Mouse (Mus musculus) forebrain, embryonic 15.5 days (tissue): Measurements from ENCODE around the gene Gpr55. TPM values are rescaled to one million over a fixed set of nuclear protein-coding genes. Genes with fewer than 3 reads are reported as not detected.
"Not testable (repeated sequence)": the region's sequence is repeated elsewhere in the genome, so short reads cannot be mapped to it uniquely, and the experiment has no call there.

Experiments used
- ATAC-seq: fragments of 200-750 bp; cut with Nextera tagmentation; replicated peaks from 2 replicates; pipeline ENCODE4 v1.8.0; 2017; ENCODE audit warnings: mild to moderate bottlenecking, moderate TSS enrichment, moderate library complexity
- H3K27ac ChIP-seq: fragments of 300-500 bp; sonication (generic); replicated peaks from 2 replicates; pipeline ENCODE4 v1.5.1; 2015; ENCODE audit warnings: mild to moderate bottlenecking, inconsistent platforms
- H3K27me3 ChIP-seq: fragments of 300-500 bp; sonication (generic); 2 replicates; pipeline ENCODE4 v1.6.1; 2015; ENCODE audit warnings: inconsistent platforms
- H3K36me3 ChIP-seq: fragments of 300-500 bp; sonication (generic); 2 replicates; pipeline ENCODE4 v1.6.1; 2015; ENCODE audit warnings: mild to moderate bottlenecking, inconsistent platforms
- H3K4me1 ChIP-seq: fragments of 300-500 bp; sonication (generic); 2 replicates; pipeline ENCODE4 v1.6.1; 2015; ENCODE audit warnings: inconsistent platforms
- H3K4me2 ChIP-seq: fragments of 300-500 bp; sonication (generic); replicated peaks from 2 replicates; pipeline ENCODE4 v1.6.1; 2015; ENCODE audit warnings: mild to moderate bottlenecking, inconsistent platforms
- H3K4me3 ChIP-seq: fragments of 300-500 bp; sonication (generic); 2 replicates; pipeline ENCODE4 v1.5.1; 2015; ENCODE audit warnings: mild to moderate bottlenecking, inconsistent platforms
- H3K9ac ChIP-seq: fragments of 300-500 bp; sonication (generic); replicated peaks from 2 replicates; pipeline ENCODE4 v1.6.1; 2015; ENCODE audit warnings: mild to moderate bottlenecking, inconsistent platforms
- H3K9me3 ChIP-seq: fragments of 300-500 bp; sonication (generic); 2 replicates; pipeline ENCODE4 v1.6.1; 2016; ENCODE audit warnings: inconsistent platforms
- WGBS: fragments of 180-500 bp; shearing (Covaris S2); methylation state at CpG from one replicate; pipeline ENCODE4 v1.1.7; 2015; ENCODE audit warnings: mixed read lengths; 5-methylcytosine and 5-hydroxymethylcytosine counted together
- polyA plus RNA-seq: library from polyadenylated mRNA; unstranded; fragments of >200 nt; fragmentation: Nextera tagmentation; extraction: Ambion mirVana; gene quantifications from 2 replicates; pipeline ENCODE4 v1.2.1, GENCODE M21; 2015

The Gpr55 gene
- 0.15 and 0.17 TPM in 2 replicates for polyA plus RNA-seq

GRCm38 (mm10) chr1:85960873-85961272, at the start of gene Gpr55:
Gpr55 (minus strand) TSS chr1:85961007.
- no peaks in the 10 kb centered on the region for H3K36me3 ChIP-seq
- WGBS = 88% methylated on average over 5 of the region's 5 CpGs
- ATAC-seq = no peak
- H3K4me2 ChIP-seq = no peak within 1 kb of the TSS
- H3K9me3 ChIP-seq = no peaks in the 10 kb centered on the region
- no peaks in the 10 kb centered on the region for H3K27me3 ChIP-seq
- H3K27ac ChIP-seq = no peak within 1 kb of the TSS
- no peak within 1 kb of the TSS for H3K9ac ChIP-seq
- no peaks in the 10 kb centered on the region for H3K4me1 ChIP-seq
- H3K4me3 ChIP-seq = no peak within 1 kb of the TSS

GRCm38 (mm10) chr1:86007778-86008177, 47.0 kb upstream of the Gpr55 start:
- Histone ChIP-seq H3K4me3 (no peak overlapping the region), H3K9me3 (no peaks in the 10 kb centered on the region), H3K27me3 (no peaks in the 10 kb centered on the region), H3K4me1 (peaks cover 7% of the 10 kb centered on the region; the same call in 1 of the 2 replicates), H3K9ac (no peak overlapping the region), H3K27ac (no peak overlapping the region), H3K36me3 (no peaks in the 10 kb centered on the region), H3K4me2 (0 out of 2 replicates have a peak overlapping the region, but pooled peaks have one; percentile 6)
- peak; percentile 87 for ATAC-seq
- WGBS = 1% methylated on average over 7 of the region's 7 CpGs

GRCm38 (mm10) chr1:86006040-86006439, 45.2 kb upstream of the Gpr55 start:
- ATAC-seq = no peak
- whole genome bisulfite sequencing = 86% methylated on average over 6 of the region's 6 CpGs
- H3K4me3 ChIP-seq = no peak overlapping the region
- H3K9ac ChIP-seq = no peak overlapping the region
- no peaks in the 10 kb centered on the region for H3K9me3 ChIP-seq
- H3K36me3 ChIP-seq = no peaks in the 10 kb centered on the region
- no peaks in the 10 kb centered on the region for H3K27me3 ChIP-seq
- no peak overlapping the region for H3K4me2 ChIP-seq
- H3K27ac ChIP-seq = no peak overlapping the region
- peaks cover 7% of the 10 kb centered on the region; the same call in 1 of the 2 replicates for H3K4me1 ChIP-seq

GRCm38 (mm10) chr1:86005540-86005939, 44.7 kb upstream of the Gpr55 start:
- no peak overlapping the region for H3K27ac ChIP-seq
- no peak overlapping the region for H3K9ac ChIP-seq
- H3K4me1 ChIP-seq = peaks cover 7% of the 10 kb centered on the region; the same call in 1 of the 2 replicates
- H3K4me3 ChIP-seq = no peak overlapping the region
- H3K9me3 ChIP-seq = no peaks in the 10 kb centered on the region
- no peaks in the 10 kb centered on the region for H3K36me3 ChIP-seq
- H3K27me3 ChIP-seq = no peaks in the 10 kb centered on the region
- WGBS = 89% methylated on average over 10 of the region's 10 CpGs
- ATAC-seq = no peak
- H3K4me2 ChIP-seq = no peak overlapping the region

- no peak overlapping the region for H3K4me2 ChIP-seq
- 84% methylated on average over 18 of the region's 18 CpGs for WGBS
- no peak overlapping the region for H3K9ac ChIP-seq
- H3K9me3 ChIP-seq = no peaks in the 10 kb centered on the region
- no peak overlapping the region for H3K4me3 ChIP-seq
- no peak for ATAC-seq
- H3K27ac ChIP-seq = no peak overlapping the region
- H3K36me3 ChIP-seq = no peaks in the 10 kb centered on the region
- no peaks in the 10 kb centered on the region for H3K27me3 ChIP-seq
- H3K4me1 ChIP-seq = no peaks in the 10 kb centered on the region
Measured at GRCm38 (mm10) chr1:85999853-86000570, 39.2 kb upstream of the Gpr55 start.

- no peak overlapping the region for H3K9ac ChIP-seq
- no peak overlapping the region for H3K4me3 ChIP-seq
- 83% methylated on average over 4 of the region's 4 CpGs for WGBS
- no peaks in the 10 kb centered on the region for H3K4me1 ChIP-seq
- no peak for ATAC-seq
- H3K27me3 ChIP-seq = no peaks in the 10 kb centered on the region
- no peaks in the 10 kb centered on the region for H3K36me3 ChIP-seq
- H3K9me3 ChIP-seq = no peaks in the 10 kb centered on the region
- no peak overlapping the region for H3K27ac ChIP-seq
- H3K4me2 ChIP-seq = no peak overlapping the region
Measured at GRCm38 (mm10) chr1:85998012-85998411, 37.2 kb upstream of the Gpr55 start.

GRCm38 (mm10) chr1:85997221-85997620, 36.4 kb upstream of the Gpr55 start:
- H3K9ac ChIP-seq = no peak overlapping the region
- WGBS = 100% methylated on average over 1 of the region's 1 CpGs
- no peak for ATAC-seq

GRCm38 (mm10) chr1:85993541-85993940, 32.7 kb upstream of the Gpr55 start:
- Histone ChIP-seq H3K36me3 (no peaks in the 10 kb centered on the region), H3K4me3 (no peak overlapping the region), H3K9ac (no peak overlapping the region), H3K9me3 (no peaks in the 10 kb centered on the region), H3K4me1 (no peaks in the 10 kb centered on the region), H3K4me2 (no peak overlapping the region), H3K27me3 (no peaks in the 10 kb centered on the region), H3K27ac (no peak overlapping the region)
- ATAC-seq = no peak
- 81% methylated on average over 4 of the region's 4 CpGs for WGBS

More at GRCm38 (mm10) chr1:85997221-85997620, 36.4 kb upstream of the Gpr55 start:
- no peak overlapping the region for H3K4me3 ChIP-seq
- H3K36me3 ChIP-seq = no peaks in the 10 kb centered on the region
- H3K4me1 ChIP-seq = no peaks in the 10 kb centered on the region
- H3K4me2 ChIP-seq = no peak overlapping the region
- H3K27me3 ChIP-seq = no peaks in the 10 kb centered on the region
- no peaks in the 10 kb centered on the region for H3K9me3 ChIP-seq
- H3K27ac ChIP-seq = no peak overlapping the region

- 81% methylated on average over 9 of the region's 9 CpGs for WGBS
- Histone ChIP-seq H3K4me1 (no peaks in the 10 kb centered on the region), H3K9ac (no peak overlapping the region), H3K9me3 (no peaks in the 10 kb centered on the region), H3K4me2 (no peak overlapping the region), H3K4me3 (no peak overlapping the region), H3K27ac (no peak overlapping the region), H3K36me3 (no peaks in the 10 kb centered on the region), H3K27me3 (no peaks in the 10 kb centered on the region)
- ATAC-seq = no peak
Measured at GRCm38 (mm10) chr1:85992175-85992574, 31.4 kb upstream of the Gpr55 start.

GRCm38 (mm10) chr1:85988882-85989281, 28.1 kb upstream of the Gpr55 start:
- H3K27me3 ChIP-seq, H3K27ac ChIP-seq, ATAC-seq, H3K9ac ChIP-seq, H3K4me3 ChIP-seq, H3K36me3 ChIP-seq, H3K4me2 ChIP-seq, H3K9me3 ChIP-seq, H3K4me1 ChIP-seq: not testable (repeated sequence)
- 95% methylated on average over 4 of the region's 4 CpGs for WGBS

GRCm38 (mm10) chr1:85988351-85988750, 27.5 kb upstream of the Gpr55 start:
- 74% methylated on average over 4 of the region's 4 CpGs for WGBS
- Histone ChIP-seq H3K4me2 (no peak overlapping the region), H3K9ac (no peak overlapping the region), H3K4me1 (no peaks in the 10 kb centered on the region), H3K4me3 (no peak overlapping the region), H3K27ac (no peak overlapping the region), H3K9me3 (no peaks in the 10 kb centered on the region), H3K36me3 (no peaks in the 10 kb centered on the region), H3K27me3 (no peaks in the 10 kb centered on the region)
- ATAC-seq = no peak

GRCm38 (mm10) chr1:85985784-85986183, 25.0 kb upstream of the Gpr55 start:
- H3K4me2 ChIP-seq = no peak overlapping the region
- no peaks in the 10 kb centered on the region for H3K36me3 ChIP-seq
- H3K9ac ChIP-seq = no peak overlapping the region
- no peaks in the 10 kb centered on the region for H3K4me1 ChIP-seq
- ATAC-seq = no peak
- H3K27me3 ChIP-seq = no peaks in the 10 kb centered on the region
- WGBS = 85% methylated on average over 3 of the region's 3 CpGs
- no peak overlapping the region for H3K27ac ChIP-seq
- H3K9me3 ChIP-seq = no peaks in the 10 kb centered on the region
- no peak overlapping the region for H3K4me3 ChIP-seq
